Mouse (Mus musculus): ENCODE results near the gene Yipf1. TPM values are rescaled to one million over a fixed set of nuclear protein-coding genes. Genes with fewer than 3 reads are reported as not detected.

Gene Yipf1
- total and polyA plus RNA-seq, 2 experiments from 2014 or later = 58.5 to 60.8 TPM

DNA sequence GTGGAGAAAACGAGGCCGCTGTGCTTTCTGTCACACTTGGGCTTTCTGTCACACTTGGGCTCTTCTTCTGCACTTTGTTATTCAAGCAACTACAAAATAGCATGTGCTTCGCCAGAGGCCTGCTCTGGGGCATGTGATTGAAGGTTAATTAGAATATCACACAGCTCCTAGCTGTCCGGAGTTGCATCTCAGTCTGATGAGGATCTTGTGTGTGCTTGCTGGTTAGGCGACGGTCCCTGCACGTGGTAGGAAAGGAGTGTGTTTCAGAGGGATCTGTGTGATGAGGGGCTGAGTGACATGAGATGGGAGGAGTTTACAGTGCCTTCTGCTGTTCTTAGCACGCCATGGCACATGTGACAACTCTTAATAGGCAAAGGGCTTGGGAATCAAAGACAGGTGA, 73.3 kb downstream of the Yipf1 start:
- H3K4me1 ChIP-seq (ENCODE audit: insufficient read depth, low read length) = no peaks in the 10 kb centered on the region
- 75% methylated on average over 8 of the region's 8 CpGs for WGBS

DNA sequence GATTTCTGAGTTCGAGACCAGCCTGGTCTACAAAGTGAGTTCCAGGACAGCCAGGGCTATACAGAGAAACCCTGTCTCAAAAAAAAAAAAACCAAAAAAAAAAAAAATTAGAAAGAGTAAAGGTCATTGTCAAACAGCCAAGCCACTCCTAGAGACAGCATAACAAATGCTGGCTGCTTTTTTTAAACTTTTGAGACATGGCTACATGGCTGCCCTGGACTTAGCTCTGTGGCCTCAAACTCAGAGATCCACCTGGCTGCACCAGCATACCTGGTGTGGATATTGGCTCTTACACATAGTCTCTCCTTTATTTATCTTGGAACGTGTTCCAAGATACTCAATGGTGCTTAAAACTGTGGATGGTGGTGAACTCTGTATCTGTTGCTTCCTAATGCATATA, 74.1 kb downstream of the Yipf1 start:
- Histone ChIP-seq H3K4me1 (ENCODE audit: insufficient read depth, low read length) (no peaks in the 10 kb centered on the region), H3K27ac (ENCODE audit: low read depth, low read length) (no peak overlapping the region), H3K36me3 (ENCODE audit: insufficient read depth, low read length) (peaks cover 36% of the 10 kb centered on the region), H3K4me3 (ENCODE audit: low read depth, low read length) (no peak overlapping the region), H3K27me3 (ENCODE audit: insufficient read depth, low read length) (no peaks in the 10 kb centered on the region), H3K9me3 (ENCODE audit: low read length) (no peaks in the 10 kb centered on the region), H3K9ac (replicated peaks; ENCODE audit: low read length, poor library complexity, severe bottlenecking) (no peak overlapping the region), H3K4me2 (ENCODE audit: low read depth, low read length, poor library complexity, severe bottlenecking) (no peak overlapping the region)
- ATAC-seq (ENCODE audit: low FRiP score) (no peak), DNase-seq (ENCODE audit: low spot score) (no peak)
- WGBS = 95% methylated on average over 2 of the region's 2 CpGs
- TF ChIP-seq CTCF (IDR thresholded peaks at IDR 0.05) = no peak

More for the DNA sequence above, 73.3 kb downstream of the Yipf1 start:
- ATAC-seq (ENCODE audit: low FRiP score) = no peak
- DNase-seq (ENCODE audit: low spot score) = peak; percentile 14
- Histone ChIP-seq H3K4me3 (ENCODE audit: low read depth, low read length) (no peak overlapping the region), H3K36me3 (ENCODE audit: insufficient read depth, low read length) (peaks cover 41% of the 10 kb centered on the region), H3K27ac (ENCODE audit: low read depth, low read length) (no peak overlapping the region), H3K9ac (replicated peaks; ENCODE audit: low read length, poor library complexity, severe bottlenecking) (no peak overlapping the region), H3K9me3 (ENCODE audit: low read length) (no peaks in the 10 kb centered on the region), H3K27me3 (ENCODE audit: insufficient read depth, low read length) (no peaks in the 10 kb centered on the region), H3K4me2 (ENCODE audit: low read depth, low read length, poor library complexity, severe bottlenecking) (no peak overlapping the region)
- no peak for TF ChIP-seq CTCF (IDR thresholded peaks at IDR 0.05)

- no peaks in the 10 kb centered on the region for H3K9me3 ChIP-seq (ENCODE audit: low read length)
- DNase-seq (ENCODE audit: low spot score) = no peak
- H3K4me3 ChIP-seq (ENCODE audit: low read depth, low read length) = no peak overlapping the region
- ATAC-seq (ENCODE audit: low FRiP score) = no peak
- TF ChIP-seq CTCF (IDR thresholded peaks at IDR 0.05) = no peak
- H3K27ac ChIP-seq (ENCODE audit: low read depth, low read length) = no peak overlapping the region
- no peak overlapping the region for H3K4me2 ChIP-seq (ENCODE audit: low read depth, low read length, poor library complexity, severe bottlenecking)
- peaks cover 33% of the 10 kb centered on the region for H3K36me3 ChIP-seq (ENCODE audit: insufficient read depth, low read length)
- H3K27me3 ChIP-seq (ENCODE audit: insufficient read depth, low read length) = no peaks in the 10 kb centered on the region
- H3K9ac ChIP-seq (replicated peaks; ENCODE audit: low read length, poor library complexity, severe bottlenecking) = no peak overlapping the region
- WGBS = 96% methylated on average over 3 of the region's 3 CpGs
- no peaks in the 10 kb centered on the region for H3K4me1 ChIP-seq (ENCODE audit: insufficient read depth, low read length)
These were observed 75.2 kb downstream of the Yipf1 start for GRCm38 (mm10) chr4:107389345-107389744.

GRCm38 (mm10) chr4:107393771-107394170, 79.6 kb downstream of the Yipf1 start:
- no peak for TF ChIP-seq CTCF (IDR thresholded peaks at IDR 0.05)

More at GRCm38 (mm10) chr4:107393771-107394170, 79.6 kb downstream of the Yipf1 start:
- ATAC-seq (ENCODE audit: low FRiP score) (no peak), DNase-seq (ENCODE audit: low spot score) (no peak)
- 95% methylated on average over 2 of the region's 2 CpGs for WGBS
- Histone ChIP-seq H3K4me2 (ENCODE audit: low read depth, low read length, poor library complexity, severe bottlenecking) (no peak overlapping the region), H3K9me3 (ENCODE audit: low read length) (no peaks in the 10 kb centered on the region), H3K27ac (ENCODE audit: low read depth, low read length) (no peak overlapping the region), H3K4me3 (ENCODE audit: low read depth, low read length) (no peak overlapping the region), H3K36me3 (ENCODE audit: insufficient read depth, low read length) (peaks cover 28% of the 10 kb centered on the region), H3K27me3 (ENCODE audit: insufficient read depth, low read length) (no peaks in the 10 kb centered on the region), H3K9ac (replicated peaks; ENCODE audit: low read length, poor library complexity, severe bottlenecking) (no peak overlapping the region), H3K4me1 (ENCODE audit: insufficient read depth, low read length) (no peaks in the 10 kb centered on the region)

Other genes with a start within 250 kb of the Yipf1 start
- gene Mrpl37, start 247.5 kb upstream of the Yipf1 start, total RNA-seq (2014; rRNA removed) = 51.7 and 53.3 TPM in 2 replicates
- gene Mrpl37, start 247.5 kb upstream of the Yipf1 start, polyA plus RNA-seq (2015; fragmentation: Nextera tagmentation; extraction: Ambion mirVana) = 71.5 and 76.7 TPM in 2 replicates
- gene Cyb5rl, start 247.4 kb upstream of the Yipf1 start, total RNA-seq (2014; rRNA removed) = 5.1 and 20.5 TPM in 2 replicates
- 4.6 and 5.6 TPM in 2 replicates for gene Cyb5rl, start 247.4 kb upstream of the Yipf1 start, polyA plus RNA-seq (2015; fragmentation: Nextera tagmentation; extraction: Ambion mirVana)
- 0.22 TPM in 1 of 2 replicates, not detected in the other for gene Cdcp2, start 217.5 kb upstream of the Yipf1 start, total RNA-seq (2014; rRNA removed)
- 0.06 and 0.12 TPM in 2 replicates for gene Cdcp2, start 217.5 kb upstream of the Yipf1 start, polyA plus RNA-seq (2015; fragmentation: Nextera tagmentation; extraction: Ambion mirVana)
- gene Tmem59, start 136.0 kb upstream of the Yipf1 start, total RNA-seq (2014; rRNA removed) = 127 and 153 TPM in 2 replicates
- 338 and 347 TPM in 2 replicates for gene Tmem59, start 136.0 kb upstream of the Yipf1 start, polyA plus RNA-seq (2015; fragmentation: Nextera tagmentation; extraction: Ambion mirVana)
- 8.1 and 12.1 TPM in 2 replicates for gene Tceanc2, start 135.2 kb upstream of the Yipf1 start, total RNA-seq (2014; rRNA removed)
- 21.3 and 33.4 TPM in 2 replicates for gene Tceanc2, start 135.2 kb upstream of the Yipf1 start, polyA plus RNA-seq (2015; fragmentation: Nextera tagmentation; extraction: Ambion mirVana)
- gene Ldlrad1, start 105.2 kb upstream of the Yipf1 start, total RNA-seq (2014; rRNA removed) = not detected in 2 replicates
- gene Ldlrad1, start 105.2 kb upstream of the Yipf1 start, polyA plus RNA-seq (2015; fragmentation: Nextera tagmentation; extraction: Ambion mirVana) = not detected in 2 replicates
- 15.0 and 16.3 TPM in 2 replicates for gene Lrrc42, start 60.8 kb upstream of the Yipf1 start, total RNA-seq (2014; rRNA removed)
- gene Lrrc42, start 60.8 kb upstream of the Yipf1 start, polyA plus RNA-seq (2015; fragmentation: Nextera tagmentation; extraction: Ambion mirVana) = 35.5 and 36.3 TPM in 2 replicates
- gene Hspb11, start 60.8 kb upstream of the Yipf1 start, total RNA-seq (2014; rRNA removed) = 10.6 and 12.8 TPM in 2 replicates
- gene Hspb11, start 60.8 kb upstream of the Yipf1 start, polyA plus RNA-seq (2015; fragmentation: Nextera tagmentation; extraction: Ambion mirVana) = 29.7 and 33.2 TPM in 2 replicates
- not detected in 2 replicates for gene Dio1, start 7.2 kb upstream of the Yipf1 start, total RNA-seq (2014; rRNA removed)
- not detected in 2 replicates for gene Dio1, start 7.2 kb upstream of the Yipf1 start, polyA plus RNA-seq (2015; fragmentation: Nextera tagmentation; extraction: Ambion mirVana)
- 32.2 and 36.8 TPM in 2 replicates for gene Ndc1, start 53.4 kb downstream of the Yipf1 start, total RNA-seq (2014; rRNA removed)
- gene Ndc1, start 53.4 kb downstream of the Yipf1 start, polyA plus RNA-seq (2015; fragmentation: Nextera tagmentation; extraction: Ambion mirVana) = 20.1 and 21.5 TPM in 2 replicates
- gene Glis1, start 120.2 kb downstream of the Yipf1 start, total RNA-seq (2014; rRNA removed) = 1.4 and 1.8 TPM in 2 replicates
- gene Glis1, start 120.2 kb downstream of the Yipf1 start, polyA plus RNA-seq (2015; fragmentation: Nextera tagmentation; extraction: Ambion mirVana) = 1.5 and 2.1 TPM in 2 replicates

Measured in midbrain, postnatal 0 days (tissue).